Mouse (Mus musculus) gastrocnemius, postnatal 10 days (tissue): ENCODE data around the gene Tcte1. TPM values are rescaled to one million over a fixed set of nuclear protein-coding genes. Genes with fewer than 3 reads are reported as not detected.

ENCODE experiments used
- DNase-seq: peaks from one replicate; pipeline ENCODE4 v3.0.0; 2021; ENCODE audit warnings: mixed read lengths
- total RNA-seq, 2 experiments: library from RNA; stranded (reverse); gene quantifications; 2 replicates each; pipeline ENCODE4 v1.2.3; 2021

Tcte1 gene
- total RNA-seq, 2 experiments from 2014 or later, result not detected

GRCm38 (mm10) chr17:45584939-45585678, 61.9 kb downstream of the Tcte1 start:
- DNase-seq, result peak; percentile 88

GRCm38 (mm10) chr17:45585725-45586448, 62.7 kb downstream of the Tcte1 start:
- no peak for DNase-seq

- no peak for DNase-seq
These were observed 63.2 kb downstream of the Tcte1 start for GRCm38 (mm10) chr17:45586449-45586837.

- no peak for DNase-seq
These were observed 65.1 kb downstream of the Tcte1 start for GRCm38 (mm10) chr17:45588370-45588769.

GRCm38 (mm10) chr17:45589236-45589635, 66.0 kb downstream of the Tcte1 start:
- no peak for DNase-seq

- DNase-seq, result no peak
These were observed 66.6 kb downstream of the Tcte1 start for GRCm38 (mm10) chr17:45589844-45590243.

GRCm38 (mm10) chr17:45590410-45590809, 67.2 kb downstream of the Tcte1 start:
- DNase-seq, result no peak

GRCm38 (mm10) chr17:45591701-45592605, 68.7 kb downstream of the Tcte1 start:
- DNase-seq, result peak; percentile 75

Other genes with a start within 250 kb of the Tcte1 start
- 10 to 100 TPM; 34.8 to 39.4 TPM for gene Cdc5l, start 89.7 kb upstream of the Tcte1 start, total RNA-seq
- gene Spats1, start 48.0 kb upstream of the Tcte1 start, total RNA-seq, result under 1 TPM; 0.25 to 0.26 TPM
- 10 to 100 TPM; 14.3 to 16.4 TPM for gene Aars2, start 16.6 kb upstream of the Tcte1 start, total RNA-seq
- under 1 TPM; 0.09 to 0.36 TPM for gene Tmem151b, start 26.2 kb downstream of the Tcte1 start, total RNA-seq
- 1 to 10 TPM; 1.3 to 2.3 TPM for gene Nfkbie, start 32.3 kb downstream of the Tcte1 start, total RNA-seq
- 10 to 100 TPM; 29.9 to 39.3 TPM for gene Slc35b2, start 40.4 kb downstream of the Tcte1 start, total RNA-seq
- 100 to 1,000 TPM; 900 to 909 TPM for gene Hsp90ab1, start 49.8 kb downstream of the Tcte1 start, total RNA-seq
- 100 to 1,000 TPM in 1 of 2 experiments, 10 to 100 TPM in 1; 97.4 to 114 TPM for gene Slc29a1, start 76.2 kb downstream of the Tcte1 start, total RNA-seq
- gene Mymx, start 78.7 kb downstream of the Tcte1 start, total RNA-seq, result 10 to 100 TPM; 16.1 to 18.7 TPM
- gene Capn11, start 135.9 kb downstream of the Tcte1 start, total RNA-seq, result under 1 TPM in 1 of 2 experiments, not detected in 1; 0.16 TPM
- gene Mrpl14, start 162.9 kb downstream of the Tcte1 start, total RNA-seq, result 10 to 100 TPM; 82.3 to 83.5 TPM
- 10 to 100 TPM; 55.0 to 58.2 TPM for gene Tmem63b, start 163.5 kb downstream of the Tcte1 start, total RNA-seq
- gene 1600014C23Rik, start 210.4 kb downstream of the Tcte1 start, total RNA-seq, result not detected